Mouse (Mus musculus): ENCODE measurements around the gene Ppp1r12b. TPM values are rescaled to one million over a fixed set of nuclear protein-coding genes. Genes with fewer than 3 reads are reported as not detected.

The Ppp1r12b gene
- total and polyA plus RNA-seq, 3 experiments = 0.64 to 1.8 (median 1.6) TPM

DNA sequence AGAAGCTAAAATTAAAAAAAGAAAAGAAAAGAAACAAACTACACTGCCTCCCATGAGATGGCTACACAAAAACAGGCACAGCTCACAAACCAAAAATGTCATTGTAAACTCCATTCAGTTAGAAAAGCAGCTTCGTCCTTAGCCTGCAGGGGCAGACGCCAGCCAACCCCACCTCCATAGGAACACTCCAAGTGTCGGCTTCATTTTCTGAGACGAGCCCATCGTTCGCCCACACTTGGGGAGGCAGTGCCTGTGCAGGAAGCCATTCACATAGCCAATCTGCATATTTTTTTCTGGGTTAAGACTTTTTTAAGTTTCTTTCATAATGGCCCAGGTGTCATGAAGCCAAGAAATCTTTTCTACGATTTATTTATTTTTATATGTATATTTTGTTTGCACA is 8.2 kb downstream of the Ppp1r12b start:
- Histone ChIP-seq H3K27ac (ENCODE audit: insufficient read depth, low read depth) (no peak overlapping the region), H3K27me3 (replicated peaks) (no peaks in the 10 kb centered on the region), H3K36me3 (replicated peaks in 1 of 2; ENCODE audit: control insufficient read depth in 1 of 2, insufficient read depth in 1 of 2, low read length in 1 of 2) (peaks cover 0 to 4% of the 10 kb centered on the region in 2 experiments), H3K9me3 (replicated peaks; ENCODE audit: low read length) (no peaks in the 10 kb centered on the region), H3K4me3 (replicated peaks in 1 of 3; ENCODE audit: low read depth in 2 of 3, low read length in 2 of 3, poor library complexity in 1 of 3) (no peak overlapping the region), H3K79me2 (replicated peaks; ENCODE audit: control insufficient read depth, extremely low read depth, insufficient read depth, poor library complexity, severe bottlenecking) (no peaks in the 10 kb centered on the region), H3K9ac (ENCODE audit: insufficient read depth, low read depth) (no peak overlapping the region), H3K4me1 (ENCODE audit: control insufficient read depth in 1 of 2, insufficient read depth in 2 of 2) (no peaks in the 10 kb centered on the region), H3K4me2 (ENCODE audit: insufficient read depth, low read depth, poor library complexity, severe bottlenecking) (no peak overlapping the region)
- in situ Hi-C loops (cut with MboI; ENCODE audit: low pct_ligation_motif_present, low pct_unique_long_range_greater_than_20kb, low sequenced_read_pairs) = no loop called here
- dilution Hi-C loops (cut with MboI; ENCODE audit: extremely low pct_ligation_motif_present, extremely low pct_unique_long_range_greater_than_20kb, low sequenced_read_pairs) = no loop called here
- DNase-seq (ENCODE audit: extremely low read depth) = no peak
- no peak for TF ChIP-seq SMC3 (IDR thresholded peaks at IDR 0.05; ENCODE audit: low read depth, low read length)
- no peak for TF ChIP-seq USF1 (IDR thresholded peaks at IDR 0.05; ENCODE audit: low read depth, low read length)
- TF ChIP-seq ZKSCAN1 (IDR thresholded peaks at IDR 0.05; ENCODE audit: borderline replicate concordance, low read depth, low read length) = no peak
- no peak for TF ChIP-seq ETS1 (conservative IDR thresholded peaks at IDR 0.05; ENCODE audit: low read depth, low read length)

DNA sequence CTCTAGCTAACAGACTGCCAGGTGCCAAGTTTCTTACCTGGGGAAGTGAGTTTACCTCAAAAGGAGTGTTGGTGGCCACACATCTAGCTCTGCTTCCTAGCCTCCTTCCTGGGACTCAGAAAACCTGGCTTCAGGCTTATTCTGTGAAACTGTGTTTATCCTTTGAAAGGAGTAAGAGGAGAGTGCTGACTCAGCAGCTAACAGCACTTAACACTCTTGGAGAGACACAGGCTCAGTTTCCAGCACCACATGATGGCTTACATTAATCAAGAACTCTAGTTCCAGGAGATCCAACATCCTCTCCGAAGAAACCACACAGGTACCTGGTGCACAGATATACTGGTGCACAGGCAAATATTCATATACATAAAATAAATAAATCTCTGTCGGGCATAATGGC is 12.8 kb downstream of the Ppp1r12b start:
- H3K4me2 ChIP-seq (ENCODE audit: insufficient read depth, low read depth, poor library complexity, severe bottlenecking) = no peak overlapping the region
- H3K4me3 ChIP-seq (replicated peaks in 1 of 3; ENCODE audit: low read depth in 2 of 3, low read length in 2 of 3, poor library complexity in 1 of 3) = no peak overlapping the region
- no peaks in the 10 kb centered on the region for H3K4me1 ChIP-seq (ENCODE audit: control insufficient read depth in 1 of 2, insufficient read depth in 2 of 2)
- no peak overlapping the region for H3K27ac ChIP-seq (ENCODE audit: insufficient read depth, low read depth)
- in situ Hi-C loops (cut with MboI; ENCODE audit: low pct_ligation_motif_present, low pct_unique_long_range_greater_than_20kb, low sequenced_read_pairs) (no loop called here), dilution Hi-C loops (cut with MboI; ENCODE audit: extremely low pct_ligation_motif_present, extremely low pct_unique_long_range_greater_than_20kb, low sequenced_read_pairs) (no loop called here)
- no peak overlapping the region for H3K9ac ChIP-seq (ENCODE audit: insufficient read depth, low read depth)
- no peaks in the 10 kb centered on the region for H3K9me3 ChIP-seq (replicated peaks; ENCODE audit: low read length)
- no peaks in the 10 kb centered on the region for H3K27me3 ChIP-seq (replicated peaks)
- H3K79me2 ChIP-seq (replicated peaks; ENCODE audit: control insufficient read depth, extremely low read depth, insufficient read depth, poor library complexity, severe bottlenecking) = no peaks in the 10 kb centered on the region
- TF ChIP-seq USF1 (IDR thresholded peaks at IDR 0.05; ENCODE audit: low read depth, low read length) (no peak), MAFK (IDR thresholded peaks at IDR 0.05; ENCODE audit: insufficient replicate concordance, low read length) (peak; percentile 92)
- peaks cover 0 to 3% of the 10 kb centered on the region in 2 experiments for H3K36me3 ChIP-seq (replicated peaks in 1 of 2; ENCODE audit: control insufficient read depth in 1 of 2, insufficient read depth in 1 of 2, low read length in 1 of 2)
- no peak for DNase-seq (ENCODE audit: extremely low read depth)

DNA sequence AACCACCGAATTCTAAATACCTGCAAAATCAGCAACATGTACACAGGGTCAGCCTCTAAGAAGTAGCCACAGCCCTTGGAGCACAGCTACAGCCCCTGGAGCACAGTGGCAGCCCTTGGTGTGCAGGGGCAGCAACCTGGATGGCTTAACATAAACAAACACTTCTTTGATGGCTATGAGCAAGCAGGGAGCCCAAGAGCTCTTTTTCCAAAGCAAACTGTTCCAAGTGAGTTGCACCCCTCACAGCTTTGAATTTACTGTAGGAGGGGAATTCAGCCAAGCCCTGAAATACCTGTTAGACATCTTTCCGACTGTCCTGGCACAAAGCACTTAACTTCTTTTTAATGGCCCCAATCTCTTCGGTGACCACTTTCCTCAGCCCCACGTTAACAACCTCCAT is 14.9 kb downstream of the Ppp1r12b start:
- H3K27ac ChIP-seq (ENCODE audit: insufficient read depth, low read depth) = no peak overlapping the region
- H3K4me2 ChIP-seq (ENCODE audit: insufficient read depth, low read depth, poor library complexity, severe bottlenecking) = no peak overlapping the region
- no peak for TF ChIP-seq ETS1 (conservative IDR thresholded peaks at IDR 0.05; ENCODE audit: low read depth, low read length)
- no peak for TF ChIP-seq IRF4 (IDR thresholded peaks at IDR 0.05; ENCODE audit: low read depth, low read length)
- no peak for TF ChIP-seq MAX (IDR thresholded peaks at IDR 0.05; ENCODE audit: low read length)
- no peak for TF ChIP-seq RAD21 (IDR thresholded peaks at IDR 0.05; ENCODE audit: low read depth, low read length)
- no peak for TF ChIP-seq ZC3H11A (IDR thresholded peaks at IDR 0.05; ENCODE audit: low read depth, low read length)
- dilution Hi-C loops (cut with MboI; ENCODE audit: extremely low pct_ligation_motif_present, extremely low pct_unique_long_range_greater_than_20kb, low sequenced_read_pairs) = no loop called here
- no peak overlapping the region for H3K9ac ChIP-seq (ENCODE audit: insufficient read depth, low read depth)
- no peak for DNase-seq (ENCODE audit: extremely low read depth)
- no peaks in the 10 kb centered on the region for H3K4me1 ChIP-seq (ENCODE audit: control insufficient read depth in 1 of 2, insufficient read depth in 2 of 2)
- no peaks in the 10 kb centered on the region for H3K79me2 ChIP-seq (replicated peaks; ENCODE audit: control insufficient read depth, extremely low read depth, insufficient read depth, poor library complexity, severe bottlenecking)
- in situ Hi-C loops (cut with MboI; ENCODE audit: low pct_ligation_motif_present, low pct_unique_long_range_greater_than_20kb, low sequenced_read_pairs) = no loop called here
- H3K27me3 ChIP-seq (replicated peaks) = no peaks in the 10 kb centered on the region
- no peaks in the 10 kb centered on the region for H3K9me3 ChIP-seq (replicated peaks; ENCODE audit: low read length)
- H3K36me3 ChIP-seq (replicated peaks in 1 of 2; ENCODE audit: control insufficient read depth in 1 of 2, insufficient read depth in 1 of 2, low read length in 1 of 2) = no peaks in the 10 kb centered on the region
- H3K4me3 ChIP-seq (replicated peaks in 1 of 3; ENCODE audit: low read depth in 2 of 3, low read length in 2 of 3, poor library complexity in 1 of 3) = no peak overlapping the region

Data from CH12.LX (cell line).